Mouse (Mus musculus): Measurements from ENCODE around the gene Tbcd. TPM values are rescaled to one million over a fixed set of nuclear protein-coding genes. Genes with fewer than 3 reads are reported as not detected.
A peak's percentile ranks its signal among the peaks of the same experiment; 100 is the strongest.

Gene Tbcd
- 23.2 and 45.7 TPM in 2 replicates for polyA plus RNA-seq (2012; rRNA removed)

GRCm38 (mm10) chr11:121451753-121452635, at the start of gene Tbcd:
TSS of gene Tbcd (plus strand) at chr11:121451949.
- H3K4me1 ChIP-seq (ENCODE audit: control insufficient read depth, insufficient read depth, insufficient read length, low read length), result peaks cover 11% of the 10 kb centered on the region; the same call in 1 of the 2 replicates
- H3K27me3 ChIP-seq (ENCODE audit: control insufficient read depth, insufficient read depth, low read length), result no peaks in the 10 kb centered on the region
- H3K27ac ChIP-seq (ENCODE audit: insufficient read depth, low read depth, low read length), result peak within 1 kb of the TSS; percentile 30; the same call in 1 of the 2 replicates
- whole genome bisulfite sequencing, result under 1% methylated on average over 58 of the region's 58 CpGs
- peak within 1 kb of the TSS; percentile 90 for H3K4me3 ChIP-seq (ENCODE audit: low read depth, low read length)
- H3K36me3 ChIP-seq (ENCODE audit: control insufficient read depth, insufficient read depth, low read length), result peaks cover 7% of the 10 kb centered on the region
- TF ChIP-seq CTCF (IDR thresholded peaks at IDR 0.05; ENCODE audit: extremely low read depth, insufficient read length, insufficient replicate concordance, low read depth, low read length), result no peak
- no peak for TF ChIP-seq POLR2A (IDR thresholded peaks at IDR 0.05; ENCODE audit: low read depth, low read length)

- Histone ChIP-seq H3K4me1 (ENCODE audit: control insufficient read depth, insufficient read depth, insufficient read length, low read length) (no peaks in the 10 kb centered on the region), H3K27ac (ENCODE audit: insufficient read depth, low read depth, low read length) (no peak overlapping the region), H3K36me3 (ENCODE audit: control insufficient read depth, insufficient read depth, low read length) (no peaks in the 10 kb centered on the region), H3K4me3 (ENCODE audit: low read depth, low read length) (no peak overlapping the region), H3K27me3 (ENCODE audit: control insufficient read depth, insufficient read depth, low read length) (0 out of 2 replicates have a peak, but pooled peaks cover 2% of the 10 kb centered on the region)
- TF ChIP-seq POLR2A (IDR thresholded peaks at IDR 0.05; ENCODE audit: low read depth, low read length) (no peak), CTCF (IDR thresholded peaks at IDR 0.05; ENCODE audit: extremely low read depth, insufficient read length, insufficient replicate concordance, low read depth, low read length) (no peak)
- 67% methylated on average over 3 of the region's 3 CpGs for WGBS
These were observed 44.2 kb upstream of the Tbcd start for GRCm38 (mm10) chr11:121407366-121408155.

DNA sequence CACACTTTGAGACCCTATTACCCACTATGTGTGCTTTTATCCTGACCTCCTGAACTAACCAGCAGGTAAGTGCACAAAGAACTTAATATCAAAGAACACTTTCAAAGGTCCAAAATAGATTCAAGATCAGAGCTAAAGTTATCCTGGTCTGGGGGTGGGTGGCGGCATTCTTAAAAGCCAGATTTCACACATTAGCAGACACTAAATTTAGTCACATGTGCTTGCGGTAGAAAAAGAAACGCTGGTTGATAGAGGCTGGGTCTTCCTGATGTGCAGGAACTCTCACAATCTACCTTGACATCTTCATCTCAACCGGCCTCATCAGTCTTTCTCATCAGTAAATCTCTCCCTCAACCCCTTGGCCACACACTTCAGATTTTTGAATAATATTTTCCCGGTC, 37.0 kb upstream of the Tbcd start:
- H3K27ac ChIP-seq (ENCODE audit: insufficient read depth, low read depth, low read length), result no peak overlapping the region
- 80% methylated on average over 5 of the region's 5 CpGs for WGBS
- no peak for TF ChIP-seq CTCF (IDR thresholded peaks at IDR 0.05; ENCODE audit: extremely low read depth, insufficient read length, insufficient replicate concordance, low read depth, low read length)
- no peak for TF ChIP-seq POLR2A (IDR thresholded peaks at IDR 0.05; ENCODE audit: low read depth, low read length)

GRCm38 (mm10) chr11:121415351-121415750, 36.4 kb upstream of the Tbcd start:
- no peak overlapping the region for H3K27ac ChIP-seq (ENCODE audit: insufficient read depth, low read depth, low read length)
- H3K4me1 ChIP-seq (ENCODE audit: control insufficient read depth, insufficient read depth, insufficient read length, low read length), result no peaks in the 10 kb centered on the region
- no peak for TF ChIP-seq POLR2A (IDR thresholded peaks at IDR 0.05; ENCODE audit: low read depth, low read length)
- no peak for TF ChIP-seq CTCF (IDR thresholded peaks at IDR 0.05; ENCODE audit: extremely low read depth, insufficient read length, insufficient replicate concordance, low read depth, low read length)
- H3K27me3 ChIP-seq (ENCODE audit: control insufficient read depth, insufficient read depth, low read length), result 0 out of 2 replicates have a peak, but pooled peaks cover 2% of the 10 kb centered on the region
- H3K36me3 ChIP-seq (ENCODE audit: control insufficient read depth, insufficient read depth, low read length), result no peaks in the 10 kb centered on the region
- no peak overlapping the region for H3K4me3 ChIP-seq (ENCODE audit: low read depth, low read length)
- WGBS, result 21% methylated on average over 5 of the region's 5 CpGs

More for the DNA sequence above, 37.0 kb upstream of the Tbcd start:
- Histone ChIP-seq H3K4me3 (ENCODE audit: low read depth, low read length) (no peak overlapping the region), H3K27me3 (ENCODE audit: control insufficient read depth, insufficient read depth, low read length) (0 out of 2 replicates have a peak, but pooled peaks cover 2% of the 10 kb centered on the region), H3K4me1 (ENCODE audit: control insufficient read depth, insufficient read depth, insufficient read length, low read length) (no peaks in the 10 kb centered on the region), H3K36me3 (ENCODE audit: control insufficient read depth, insufficient read depth, low read length) (no peaks in the 10 kb centered on the region)

DNA sequence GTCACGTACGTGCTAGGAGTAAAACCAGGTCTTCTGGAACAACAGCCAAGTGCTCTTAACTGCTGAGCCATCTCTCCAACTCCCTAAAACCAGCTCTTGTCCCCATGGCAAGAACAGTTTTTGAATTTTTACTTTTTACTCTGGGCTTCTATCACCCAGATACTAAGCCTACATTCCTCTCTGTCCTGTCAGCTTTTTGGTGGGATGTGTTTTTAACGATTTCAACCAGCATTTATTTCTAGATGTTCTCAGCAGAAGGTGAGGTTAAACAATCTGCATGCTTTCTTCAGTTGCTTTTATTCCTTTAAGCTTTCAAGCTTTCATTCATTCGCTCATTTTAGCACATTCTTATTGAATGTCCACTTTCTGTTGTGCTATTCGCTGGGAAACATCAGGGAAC, 33.8 kb upstream of the Tbcd start:
- TF ChIP-seq CTCF (IDR thresholded peaks at IDR 0.05; ENCODE audit: extremely low read depth, insufficient read length, insufficient replicate concordance, low read depth, low read length) (no peak), POLR2A (IDR thresholded peaks at IDR 0.05; ENCODE audit: low read depth, low read length) (no peak)

DNA sequence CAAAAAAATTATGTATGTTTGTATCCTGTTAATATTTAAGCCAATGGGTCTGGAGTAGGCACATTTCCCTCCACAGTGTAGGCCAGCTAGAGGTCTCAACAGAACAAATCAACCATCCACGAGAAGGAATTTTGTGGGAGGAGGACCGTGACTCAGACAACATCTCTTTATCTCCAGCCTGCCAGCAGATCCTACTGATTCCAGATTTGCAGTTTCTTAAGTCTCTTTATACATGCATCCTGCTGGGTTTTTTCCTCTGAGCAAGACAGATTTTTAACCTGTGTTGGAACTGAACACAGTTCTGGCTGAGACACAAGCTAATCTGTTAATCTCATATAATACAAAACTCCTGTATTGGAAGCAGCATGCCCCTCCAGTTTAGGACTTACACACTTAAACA, 32.8 kb upstream of the Tbcd start:
- 56% methylated on average over 2 of the region's 2 CpGs for WGBS
- no peak overlapping the region for H3K4me3 ChIP-seq (ENCODE audit: low read depth, low read length)
- no peak for TF ChIP-seq CTCF (IDR thresholded peaks at IDR 0.05; ENCODE audit: extremely low read depth, insufficient read length, insufficient replicate concordance, low read depth, low read length)
- TF ChIP-seq POLR2A (IDR thresholded peaks at IDR 0.05; ENCODE audit: low read depth, low read length), result no peak

More for the DNA sequence above, 33.8 kb upstream of the Tbcd start:
- WGBS, result 90% methylated on average over 5 of the region's 5 CpGs
- no peak overlapping the region for H3K27ac ChIP-seq (ENCODE audit: insufficient read depth, low read depth, low read length)
- no peak overlapping the region for H3K4me3 ChIP-seq (ENCODE audit: low read depth, low read length)
- peaks cover 5% of the 10 kb centered on the region; the same call in 1 of the 2 replicates for H3K4me1 ChIP-seq (ENCODE audit: control insufficient read depth, insufficient read depth, insufficient read length, low read length)
- H3K27me3 ChIP-seq (ENCODE audit: control insufficient read depth, insufficient read depth, low read length), result no peaks in the 10 kb centered on the region
- no peaks in the 10 kb centered on the region for H3K36me3 ChIP-seq (ENCODE audit: control insufficient read depth, insufficient read depth, low read length)

More for the DNA sequence above, 32.8 kb upstream of the Tbcd start:
- Histone ChIP-seq H3K36me3 (ENCODE audit: control insufficient read depth, insufficient read depth, low read length) (no peaks in the 10 kb centered on the region), H3K27ac (ENCODE audit: insufficient read depth, low read depth, low read length) (no peak overlapping the region), H3K4me1 (ENCODE audit: control insufficient read depth, insufficient read depth, insufficient read length, low read length) (peaks cover 5% of the 10 kb centered on the region; the same call in 1 of the 2 replicates), H3K27me3 (ENCODE audit: control insufficient read depth, insufficient read depth, low read length) (no peaks in the 10 kb centered on the region)
